Mouse (Mus musculus) embryo, embryonic 11 days (tissue): ENCODE measurements around the gene Cfap157.

Experiments used
- DNase-seq: peaks from one replicate; pipeline ENCODE4 v3.0.0-alpha.2; 2015

The Cfap157 gene

GRCm38 (mm10) chr2:32779714-32780113 is 4.5 kb downstream of the Cfap157 start:
- no peak for DNase-seq

DNA sequence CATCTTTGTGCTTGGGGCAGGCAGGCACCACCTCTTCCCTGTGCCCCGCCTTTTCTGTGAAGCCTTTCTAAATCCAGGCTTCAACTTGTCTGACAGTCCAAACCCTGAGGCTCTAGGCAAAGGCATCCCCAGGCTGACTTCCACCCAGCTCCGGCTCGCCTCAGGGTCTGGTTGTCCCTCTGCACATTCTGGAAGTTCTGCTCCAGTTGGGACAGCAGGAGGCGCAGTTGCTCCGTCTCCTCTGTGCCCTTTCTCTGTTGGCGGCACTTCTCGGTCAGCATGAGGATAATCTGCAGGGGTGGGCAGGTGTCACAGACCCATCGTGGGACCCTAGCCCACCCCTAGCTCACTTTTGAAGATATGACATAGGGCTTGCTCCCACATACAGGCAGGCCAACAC is 5.1 kb downstream of the Cfap157 start:
- DNase-seq, result peak; percentile 69

- DNase-seq, result no peak
Measured at GRCm38 (mm10) chr2:32778081-32778480, 6.1 kb downstream of the Cfap157 start.

DNA sequence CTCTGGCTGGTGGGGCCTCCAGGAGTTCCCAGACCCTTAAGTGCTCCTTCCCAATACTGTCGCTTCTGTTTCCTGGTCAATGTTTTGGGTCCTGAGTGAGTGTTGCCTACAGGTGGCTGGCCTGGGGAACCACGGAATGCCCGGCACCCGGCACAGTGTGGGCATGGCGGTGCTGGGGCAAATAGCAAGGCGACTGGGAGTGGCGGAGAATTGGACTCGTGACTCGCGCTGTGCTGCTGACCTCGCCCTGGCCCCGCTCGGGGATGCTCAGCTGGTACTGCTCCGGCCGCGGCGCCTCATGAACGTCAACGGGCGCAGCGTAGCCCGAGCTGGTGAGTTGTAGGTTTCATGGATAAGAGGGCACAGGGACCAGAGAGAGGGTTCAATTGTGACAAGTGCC is 8.0 kb downstream of the Cfap157 start:
- no peak for DNase-seq

DNA sequence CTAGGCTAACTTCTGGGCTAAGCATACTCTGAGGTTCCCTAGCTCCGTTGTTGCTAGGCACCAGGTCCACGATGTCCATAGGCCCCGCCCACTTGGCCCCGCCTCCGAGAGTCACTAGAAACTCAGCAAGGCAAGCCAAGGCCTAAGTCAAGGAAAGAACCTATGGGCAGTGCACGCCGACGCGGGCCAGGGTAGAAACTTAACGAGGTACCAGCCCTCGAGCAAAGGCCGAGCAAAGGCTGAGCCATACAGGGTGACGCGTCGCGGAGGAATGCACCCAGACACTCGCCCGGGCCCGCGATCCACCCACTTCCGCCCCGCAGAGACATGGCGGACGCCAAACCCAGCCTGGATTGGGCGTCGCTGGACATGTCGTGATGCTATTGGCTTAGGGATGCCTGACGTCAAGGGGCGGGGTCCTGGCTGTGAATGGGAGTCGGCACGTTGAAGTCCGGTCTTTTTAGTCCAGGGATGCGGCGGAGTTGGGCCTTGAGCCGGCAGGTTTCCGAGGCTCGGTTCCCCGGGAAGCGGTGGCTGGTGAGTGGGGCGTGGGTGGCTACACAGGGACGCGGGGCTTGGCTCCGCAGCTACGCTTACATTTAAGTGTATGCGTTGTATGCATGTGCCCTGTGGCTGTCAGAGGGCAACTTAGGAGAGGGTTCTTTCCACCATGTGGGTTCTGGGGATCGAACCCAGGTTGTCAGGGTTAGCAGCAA is 8.7 kb downstream of the Cfap157 start, which contains the start of the genes Ttc16 and Ptrh1:
Gene Ttc16 (minus strand): TSS at position 275 of the 716 bp plus-strand sequence.
Gene Ptrh1 (plus strand): TSS at position 428 of the 716 bp plus-strand sequence.
- DNase-seq, result peak; percentile 99

DNA sequence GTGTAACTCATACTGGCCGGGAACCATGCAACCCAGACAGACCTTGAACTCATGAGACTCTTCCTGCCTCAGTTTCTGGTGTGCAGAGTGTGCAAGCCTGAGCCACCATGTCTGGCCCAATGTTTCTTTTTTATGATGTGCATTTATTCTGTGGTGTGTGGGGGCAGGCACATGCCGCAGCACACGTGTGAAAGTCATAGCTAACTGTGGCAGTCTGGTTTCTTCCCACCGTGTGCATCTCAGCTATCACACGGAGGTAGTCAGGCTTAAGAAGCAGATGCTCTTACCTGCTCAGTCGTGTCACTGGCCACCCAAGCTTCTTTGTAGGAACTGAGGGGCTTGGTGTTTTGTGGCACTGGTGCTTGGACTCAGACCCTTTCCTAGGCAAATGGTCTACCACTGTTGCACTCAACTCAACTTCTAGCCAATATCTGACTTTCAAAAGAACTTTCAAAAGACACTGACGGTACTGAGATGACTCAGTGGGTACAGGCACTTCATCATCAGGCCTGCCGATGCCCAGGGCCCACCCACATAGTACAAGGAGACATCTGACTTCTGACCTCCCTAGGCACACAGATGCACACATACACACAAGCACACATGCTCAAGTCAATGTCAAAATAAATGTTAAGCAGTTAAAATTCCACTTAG is 11.5 kb downstream of the Cfap157 start:
- no peak for DNase-seq

- DNase-seq, result no peak
Measured at GRCm38 (mm10) chr2:32771886-32772285, 12.3 kb downstream of the Cfap157 start.

DNA sequence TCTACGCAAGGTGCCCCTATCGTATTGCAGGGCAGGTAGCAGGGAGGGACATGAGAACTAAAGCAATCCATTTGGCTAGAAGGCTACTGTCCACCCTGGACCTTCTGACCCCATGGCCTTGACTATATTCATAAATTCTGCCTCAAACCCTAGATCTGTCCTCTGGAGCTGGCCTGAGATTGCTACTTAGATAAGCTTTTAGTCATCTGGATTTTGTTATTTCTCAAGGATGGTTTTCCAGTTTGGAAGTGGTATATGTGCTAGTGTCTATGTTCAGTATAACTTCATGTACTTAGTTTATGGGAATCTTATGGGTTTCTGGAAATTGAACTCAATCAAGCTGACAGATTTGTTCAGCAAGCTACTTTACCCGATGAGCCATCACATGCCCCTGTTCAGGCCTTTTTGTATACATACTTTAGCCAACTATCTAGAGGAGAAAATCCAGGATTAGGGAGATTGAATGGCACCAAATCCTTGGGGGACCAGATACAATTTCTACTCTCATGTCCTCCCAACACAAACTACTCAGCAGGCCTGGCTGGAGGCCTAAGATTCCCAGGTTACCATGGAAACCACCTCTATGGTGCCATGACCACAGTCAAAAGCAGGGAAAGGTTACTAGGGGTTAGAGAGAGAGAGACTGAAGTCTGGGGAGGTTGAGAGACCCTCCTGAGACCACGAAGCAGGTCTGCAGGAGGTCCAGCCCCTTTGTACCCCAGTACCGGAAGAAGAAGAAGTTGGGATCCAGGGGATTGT is 14.7 kb downstream of the Cfap157 start:
- DNase-seq, result no peak

- DNase-seq, result no peak
Measured at GRCm38 (mm10) chr2:32768661-32769285, 15.5 kb downstream of the Cfap157 start.

- no peak for DNase-seq
Measured at GRCm38 (mm10) chr2:32767241-32767640, 17.0 kb downstream of the Cfap157 start.

- no peak for DNase-seq
Measured at GRCm38 (mm10) chr2:32763353-32763752, 20.9 kb downstream of the Cfap157 start.

DNA sequence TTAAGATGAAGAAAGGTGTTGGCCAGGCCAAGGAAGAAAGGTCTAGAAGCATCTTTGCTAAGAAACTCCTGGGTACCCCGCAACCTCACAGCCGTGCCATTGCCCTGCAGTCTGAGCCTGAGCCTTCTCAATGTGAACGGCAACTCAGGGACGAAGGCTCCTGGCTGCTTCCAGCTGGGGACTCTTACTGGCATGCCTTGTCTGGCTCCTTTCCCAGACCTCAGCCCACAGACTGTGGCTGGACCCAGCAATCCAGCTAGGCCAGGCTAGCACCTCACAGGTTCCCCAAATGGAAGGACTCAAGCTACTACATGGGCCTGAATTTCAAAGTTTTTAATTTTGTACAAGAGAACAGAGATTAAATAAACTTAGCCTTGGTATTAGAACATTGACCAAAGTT is 22.4 kb downstream of the Cfap157 start:
- no peak for DNase-seq

GRCm38 (mm10) chr2:32761361-32761760 is 22.9 kb downstream of the Cfap157 start:
- DNase-seq, result no peak

- DNase-seq, result no peak
Measured at GRCm38 (mm10) chr2:32759001-32759400, 25.2 kb downstream of the Cfap157 start.

DNA sequence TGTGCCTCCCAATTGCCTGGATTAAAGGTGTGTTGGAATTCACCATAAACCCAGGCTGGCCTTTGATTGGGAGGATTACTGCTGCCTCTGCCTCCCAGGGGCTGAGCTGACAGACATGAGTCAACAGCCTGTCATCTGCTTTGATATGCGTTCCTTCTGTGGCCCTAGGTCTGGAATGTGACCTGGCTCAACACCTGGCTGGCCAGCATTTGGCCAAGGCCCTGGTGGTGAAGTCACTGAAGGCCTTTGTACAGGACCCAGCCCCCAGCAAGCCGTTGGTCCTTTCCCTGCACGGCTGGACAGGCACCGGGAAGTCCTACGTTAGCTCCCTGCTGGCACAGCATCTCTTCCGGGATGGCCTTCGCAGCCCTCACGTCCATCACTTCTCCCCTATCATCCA is 25.7 kb downstream of the Cfap157 start:
- no peak for DNase-seq

GRCm38 (mm10) chr2:32757056-32757845 is 27.0 kb downstream of the Cfap157 start, which contains the start of gene Tor2a:
Gene Tor2a, plus strand, starts transcription at chr2:32757234.
- DNase-seq, result peak; percentile 99

- no peak for DNase-seq
Measured at GRCm38 (mm10) chr2:32756674-32757055, 27.6 kb downstream of the Cfap157 start.

DNA sequence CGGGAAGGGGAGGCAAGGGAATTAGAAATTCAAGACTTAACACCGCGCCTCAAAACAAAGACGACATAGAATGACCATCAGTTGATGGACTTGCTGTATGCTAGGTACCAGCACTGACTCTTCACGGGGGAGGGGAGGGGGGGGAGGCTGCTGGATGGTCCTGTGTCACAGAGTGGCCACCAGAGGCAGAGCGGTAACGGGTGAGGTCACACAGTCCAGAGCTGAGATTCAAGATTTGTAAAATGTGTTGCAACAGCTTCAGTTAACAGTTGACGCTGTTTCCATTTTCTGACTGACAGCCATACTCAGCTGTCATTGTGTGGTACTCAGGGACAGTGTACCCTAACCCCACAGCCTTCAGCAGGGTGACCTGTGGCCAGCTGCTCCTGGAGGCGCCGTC is 32.0 kb downstream of the Cfap157 start:
- peak; percentile 36 for DNase-seq

DNA sequence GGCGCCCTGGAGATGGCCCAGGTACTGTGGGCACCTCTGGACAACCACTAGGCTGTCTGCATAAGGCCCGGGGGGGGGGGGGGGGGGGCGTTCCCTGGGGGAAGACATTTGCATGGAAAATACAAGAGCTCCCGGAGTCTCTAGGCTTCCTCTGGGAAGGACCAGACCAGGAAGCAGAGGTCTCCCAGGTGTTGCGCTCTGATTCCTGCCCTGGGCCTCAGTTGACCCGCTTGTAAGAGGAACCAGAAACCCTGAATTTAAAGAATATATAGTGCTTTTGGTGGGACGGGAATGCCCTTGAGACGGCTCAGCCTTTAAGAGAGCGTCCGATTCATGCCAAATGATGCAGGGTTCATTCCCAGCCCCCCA is 32.6 kb downstream of the Cfap157 start:
- DNase-seq, result no peak

DNA sequence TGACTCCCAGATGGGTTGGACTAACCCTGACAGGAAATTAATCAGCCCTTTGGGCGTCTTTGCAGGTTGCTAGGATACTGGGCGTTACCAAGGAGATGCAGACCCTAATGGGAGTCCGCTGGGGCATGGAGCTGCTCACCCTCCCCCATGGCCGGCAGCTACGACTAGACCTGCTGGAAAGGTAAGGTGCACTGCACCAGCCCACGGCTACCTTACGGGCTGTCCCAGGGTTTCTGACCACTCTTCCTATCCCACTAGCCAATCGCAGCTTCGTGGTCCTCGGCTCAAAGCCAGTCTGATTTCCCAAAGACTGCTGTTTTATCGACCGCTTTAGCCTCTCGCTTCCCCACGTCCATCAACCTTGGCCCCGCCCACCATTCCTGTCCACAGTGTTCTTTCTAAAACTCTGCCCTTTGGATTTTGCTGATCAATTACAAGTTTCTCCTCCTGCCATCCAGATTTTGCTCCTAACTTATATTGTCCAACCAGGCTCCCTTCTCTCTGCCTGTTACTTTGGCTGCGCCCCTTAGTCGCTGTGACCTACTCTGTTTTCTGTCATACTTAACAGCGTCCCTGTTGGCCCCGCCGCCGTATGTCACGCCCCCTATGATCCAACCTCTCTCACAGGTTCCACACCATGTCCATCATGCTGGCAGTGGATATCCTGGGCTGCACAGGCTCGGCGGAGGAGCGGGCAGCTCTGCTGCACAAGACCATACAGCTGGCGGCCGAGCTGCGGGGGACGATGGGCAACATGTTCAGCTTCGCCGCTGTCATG is 33.2 kb downstream of the Cfap157 start:
- DNase-seq, result peak; percentile 87

DNA sequence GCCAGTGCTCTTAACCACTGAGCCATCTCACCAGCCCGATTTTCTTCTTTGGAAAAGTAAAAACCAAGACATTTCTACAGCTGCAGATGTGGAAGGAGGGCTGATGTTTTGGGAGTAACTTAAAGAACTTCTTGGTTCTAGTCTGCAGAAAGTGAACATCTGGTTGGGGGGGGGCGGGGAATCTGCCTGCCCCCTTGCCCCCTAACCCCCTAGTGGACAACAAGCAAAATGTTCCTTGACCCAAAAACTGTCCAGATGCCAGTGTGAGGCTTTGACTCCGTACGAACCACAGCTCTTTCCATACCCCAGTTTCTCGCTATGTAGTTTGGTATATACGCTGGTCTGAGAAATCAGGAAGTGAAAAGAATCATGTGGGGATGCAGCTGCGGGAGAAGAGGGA is 34.0 kb downstream of the Cfap157 start:
- no peak for DNase-seq

DNA sequence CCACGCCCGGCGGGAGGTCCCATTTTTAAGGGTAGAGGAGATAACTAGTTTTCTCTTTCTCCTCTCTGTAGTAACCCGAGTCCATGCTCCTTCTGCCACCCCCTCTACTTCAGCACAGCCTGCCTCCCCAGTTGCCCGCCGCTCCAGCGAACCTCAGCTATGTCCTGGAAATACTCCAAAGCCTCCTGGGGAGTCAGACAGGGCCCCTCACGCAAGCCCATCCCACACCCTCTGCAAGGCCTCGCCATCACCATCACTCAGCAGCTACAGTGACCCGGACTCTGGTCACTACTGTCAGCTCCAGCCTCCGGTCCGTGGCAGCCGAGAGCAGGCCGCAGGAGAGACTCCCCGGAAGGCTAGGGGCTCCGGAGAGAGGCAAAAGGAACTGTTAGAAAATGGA is 35.1 kb downstream of the Cfap157 start:
- DNase-seq, result no peak
